Mouse (Mus musculus): ENCODE measurements around the gene Gm10563. TPM values are rescaled to one million over a fixed set of nuclear protein-coding genes. Genes with fewer than 3 reads are reported as not detected.
A peak's percentile ranks its signal among the peaks of the same experiment; 100 is the strongest.

Gm10563 gene
- polyA plus RNA-seq, 1 experiment, result not detected

DNA sequence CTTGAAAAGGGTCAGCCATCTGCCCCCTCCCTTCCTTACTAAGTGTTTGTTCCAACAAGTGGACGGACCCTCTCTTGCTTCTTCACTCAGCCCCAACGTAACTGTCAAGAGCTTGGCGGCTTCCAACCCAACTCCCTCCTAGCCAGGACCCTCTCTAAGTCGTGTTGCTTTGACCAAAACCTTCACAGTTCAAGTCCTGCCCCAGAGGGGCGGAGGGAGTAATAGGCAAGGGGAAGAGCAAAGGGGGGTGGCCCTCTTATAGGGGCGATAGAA lies 8.9 kb upstream of the Gm10563 start:
- H3K4me2 ChIP-seq (ENCODE audit: low read depth), result peak overlapping the region; percentile 62
- TF ChIP-seq POLR2A (IDR thresholded peaks at IDR 0.05; ENCODE audit: insufficient read length, low read depth), result no peak
- no peak for TF ChIP-seq CEBPB (IDR thresholded peaks at IDR 0.05; ENCODE audit: insufficient read depth, poor library complexity, severe bottlenecking)
- no peak for TF ChIP-seq MAX (IDR thresholded peaks at IDR 0.05; ENCODE audit: low read depth)
- TF ChIP-seq USF1 (IDR thresholded peaks at IDR 0.05; ENCODE audit: low read depth), result no peak
- H3K79me2 ChIP-seq (ENCODE audit: control insufficient read depth, insufficient read depth), result no peaks in the 10 kb centered on the region
- peaks cover 12% of the 10 kb centered on the region for H3K36me3 ChIP-seq (ENCODE audit: control insufficient read depth, insufficient read depth)
- H3ac ChIP-seq (ENCODE audit: control insufficient read depth, insufficient read length), result no peak overlapping the region
- H3K4me3 ChIP-seq, result no peak overlapping the region
- no peaks in the 10 kb centered on the region for H3K27me3 ChIP-seq (ENCODE audit: control insufficient read depth, insufficient read depth, insufficient read length)

DNA sequence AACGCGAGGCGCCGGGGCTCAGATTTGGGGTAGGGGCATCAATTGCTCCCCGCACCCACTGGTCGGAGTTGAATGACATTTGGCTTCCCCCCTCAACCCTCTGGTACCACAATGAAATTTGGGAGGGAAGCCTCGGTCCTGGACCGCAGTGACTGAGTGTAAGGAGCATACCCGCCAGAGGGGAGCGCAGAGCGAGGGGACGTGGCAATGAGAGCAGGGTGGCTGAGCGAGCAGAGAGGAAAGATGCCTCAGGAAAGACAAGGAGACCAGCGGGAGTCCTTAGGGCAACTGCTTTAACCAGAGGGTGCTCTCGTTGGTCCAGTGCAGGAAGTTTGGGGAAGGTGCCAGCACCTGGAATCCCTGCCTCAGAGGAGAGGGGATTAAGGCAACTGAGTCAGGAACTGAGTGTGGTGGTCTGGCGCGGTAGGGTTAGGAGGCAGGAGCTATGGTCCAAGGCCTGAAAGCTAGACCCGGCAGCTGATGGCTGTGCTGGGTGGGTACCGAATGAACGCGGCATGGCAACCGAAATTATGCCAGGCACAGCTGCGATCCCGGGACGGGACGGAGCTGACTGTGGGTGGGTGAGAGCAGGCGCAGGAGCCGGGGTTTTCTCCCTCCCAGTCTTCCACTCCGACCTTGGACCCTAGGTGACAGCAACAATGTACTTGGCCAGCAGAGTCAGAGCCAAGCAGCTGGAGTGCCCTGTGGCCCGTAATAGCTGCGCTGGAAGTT lies 8.4 kb upstream of the Gm10563 start:
- no peak overlapping the region for H3ac ChIP-seq (ENCODE audit: control insufficient read depth, insufficient read length)
- TF ChIP-seq POLR2A (IDR thresholded peaks at IDR 0.05; ENCODE audit: insufficient read length, low read depth) (peak; percentile 0), SRF (IDR thresholded peaks at IDR 0.05; ENCODE audit: control insufficient read depth, insufficient read length, low read depth) (no peak), MYOG (IDR thresholded peaks at IDR 0.05; ENCODE audit: control insufficient read depth in 1 of 3, insufficient read depth in 1 of 3, insufficient read length in 2 of 3, low read depth in 2 of 3) (peak in 1 of 3 experiments; percentile 65), E2F4 (IDR thresholded peaks at IDR 0.05; ENCODE audit: insufficient read depth) (no peak), MYOD1 (IDR thresholded peaks at IDR 0.05; ENCODE audit: control insufficient read depth in 1 of 3, insufficient read length in 2 of 3, low read depth in 2 of 3) (peak in 1 of 3 experiments; percentile 42), POLR2AphosphoS2 (IDR thresholded peaks at IDR 0.05; ENCODE audit: insufficient read length, low read depth) (peak; percentile 91), TCF12 (IDR thresholded peaks at IDR 0.05; ENCODE audit: insufficient read depth, poor library complexity, severe bottlenecking) (no peak), TCF3 (IDR thresholded peaks at IDR 0.05; ENCODE audit: insufficient read length, low read depth) (no peak)
- H3K79me2 ChIP-seq (ENCODE audit: control insufficient read depth, insufficient read depth), result no peaks in the 10 kb centered on the region
- H3K36me3 ChIP-seq (ENCODE audit: control insufficient read depth, insufficient read depth), result peaks cover 12% of the 10 kb centered on the region
- H3K4me3 ChIP-seq, result no peak overlapping the region
- peak overlapping the region; percentile 62 for H3K4me2 ChIP-seq (ENCODE audit: low read depth)
- H3K27me3 ChIP-seq (ENCODE audit: control insufficient read depth, insufficient read depth, insufficient read length), result no peaks in the 10 kb centered on the region

DNA sequence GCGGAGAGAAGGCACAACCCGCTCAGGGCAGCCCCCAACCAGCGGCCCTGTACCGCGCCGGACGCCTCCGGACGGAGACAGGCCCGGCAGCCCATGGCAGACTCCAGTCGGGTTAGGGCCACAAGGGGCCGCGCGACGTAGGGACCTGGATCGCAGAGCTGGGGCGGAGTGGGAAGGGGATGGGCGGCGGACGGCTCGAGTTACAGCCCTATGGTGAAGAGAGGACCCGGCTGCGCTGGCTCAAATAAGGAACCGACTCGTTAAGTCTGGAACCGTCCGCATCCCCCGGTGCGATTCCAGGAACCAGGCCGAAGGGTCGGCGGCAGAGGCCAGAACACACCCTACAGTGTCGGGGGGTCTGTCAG lies 7.9 kb upstream of the Gm10563 start, which contains the start of gene Mmp23:
Gene Mmp23, minus strand, starts transcription at position 299 of the 365 bp plus-strand sequence.
- TF ChIP-seq TCF12 (IDR thresholded peaks at IDR 0.05; ENCODE audit: insufficient read depth, poor library complexity, severe bottlenecking) (no peak), E2F4 (IDR thresholded peaks at IDR 0.05; ENCODE audit: insufficient read depth) (no peak), POLR2AphosphoS2 (IDR thresholded peaks at IDR 0.05; ENCODE audit: insufficient read length, low read depth) (peak; percentile 26), POLR2A (IDR thresholded peaks at IDR 0.05; ENCODE audit: insufficient read length, low read depth) (no peak)
- peak within 1 kb of the TSS; percentile 62 for H3K4me2 ChIP-seq (ENCODE audit: low read depth)
- no peaks in the 10 kb centered on the region for H3K27me3 ChIP-seq (ENCODE audit: control insufficient read depth, insufficient read depth, insufficient read length)
- H3K79me2 ChIP-seq (ENCODE audit: control insufficient read depth, insufficient read depth), result no peaks in the 10 kb centered on the region
- no peak within 1 kb of the TSS for H3K4me3 ChIP-seq
- H3K36me3 ChIP-seq (ENCODE audit: control insufficient read depth, insufficient read depth), result peaks cover 12% of the 10 kb centered on the region
- H3ac ChIP-seq (ENCODE audit: control insufficient read depth, insufficient read length), result no peak within 1 kb of the TSS

DNA sequence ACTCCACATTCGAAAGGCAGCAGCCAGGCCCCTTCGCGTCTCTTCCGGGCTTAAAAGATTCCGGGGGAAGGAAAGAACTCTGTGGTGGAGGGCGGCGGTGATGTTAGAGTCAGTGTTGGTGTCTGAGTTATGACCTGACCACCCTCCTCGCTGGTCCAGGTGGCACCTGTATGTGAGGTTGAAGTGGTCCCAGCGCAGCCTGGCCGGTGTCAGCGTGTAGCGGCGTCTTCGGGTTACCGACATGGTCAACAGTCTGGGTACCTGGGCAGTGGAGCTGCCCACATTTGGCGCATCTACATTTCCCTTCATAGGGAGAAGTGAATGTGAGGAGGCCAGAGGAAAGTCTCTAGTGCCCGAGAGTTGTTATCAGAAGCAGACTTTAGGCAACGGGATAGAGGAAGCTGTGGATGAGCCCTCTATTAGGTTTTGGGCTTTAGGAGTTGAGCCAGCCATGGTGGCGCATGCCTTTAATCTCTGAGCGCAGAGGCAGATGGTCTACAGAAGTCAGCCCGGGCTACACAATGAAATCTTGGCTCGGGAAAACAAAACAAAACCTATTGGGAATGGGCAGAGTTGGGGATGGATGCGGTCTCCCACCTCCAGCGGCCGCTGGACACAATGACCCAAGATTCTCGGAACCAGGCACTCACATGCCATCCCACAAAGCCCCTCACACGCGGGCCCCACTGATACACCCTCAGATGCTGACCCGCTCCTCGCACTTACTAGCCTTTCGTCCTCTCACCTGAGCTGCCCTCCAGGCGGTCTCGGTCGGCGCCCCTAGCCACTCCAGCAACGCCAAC lies 7.3 kb upstream of the Gm10563 start:
- Histone ChIP-seq H3K36me3 (ENCODE audit: control insufficient read depth, insufficient read depth) (peaks cover 16% of the 10 kb centered on the region), H3K4me2 (ENCODE audit: low read depth) (no peak overlapping the region), H3K27me3 (ENCODE audit: control insufficient read depth, insufficient read depth, insufficient read length) (no peaks in the 10 kb centered on the region), H3K4me3 (no peak overlapping the region), H3ac (ENCODE audit: control insufficient read depth, insufficient read length) (no peak overlapping the region), H3K79me2 (ENCODE audit: control insufficient read depth, insufficient read depth) (no peaks in the 10 kb centered on the region)
- TF ChIP-seq POLR2A (IDR thresholded peaks at IDR 0.05; ENCODE audit: insufficient read length, low read depth) (no peak), TCF12 (IDR thresholded peaks at IDR 0.05; ENCODE audit: insufficient read depth, poor library complexity, severe bottlenecking) (no peak), USF1 (IDR thresholded peaks at IDR 0.05; ENCODE audit: low read depth) (no peak), MYOG (IDR thresholded peaks at IDR 0.05; ENCODE audit: control insufficient read depth in 1 of 3, insufficient read depth in 1 of 3, insufficient read length in 2 of 3, low read depth in 2 of 3) (no peak), REST (IDR thresholded peaks at IDR 0.05; ENCODE audit: insufficient read depth, insufficient read length) (no peak), MAX (IDR thresholded peaks at IDR 0.05; ENCODE audit: low read depth) (no peak), MYOD1 (IDR thresholded peaks at IDR 0.05; ENCODE audit: control insufficient read depth in 1 of 3, insufficient read length in 2 of 3, low read depth in 2 of 3) (no peak), E2F4 (IDR thresholded peaks at IDR 0.05; ENCODE audit: insufficient read depth) (no peak)

DNA sequence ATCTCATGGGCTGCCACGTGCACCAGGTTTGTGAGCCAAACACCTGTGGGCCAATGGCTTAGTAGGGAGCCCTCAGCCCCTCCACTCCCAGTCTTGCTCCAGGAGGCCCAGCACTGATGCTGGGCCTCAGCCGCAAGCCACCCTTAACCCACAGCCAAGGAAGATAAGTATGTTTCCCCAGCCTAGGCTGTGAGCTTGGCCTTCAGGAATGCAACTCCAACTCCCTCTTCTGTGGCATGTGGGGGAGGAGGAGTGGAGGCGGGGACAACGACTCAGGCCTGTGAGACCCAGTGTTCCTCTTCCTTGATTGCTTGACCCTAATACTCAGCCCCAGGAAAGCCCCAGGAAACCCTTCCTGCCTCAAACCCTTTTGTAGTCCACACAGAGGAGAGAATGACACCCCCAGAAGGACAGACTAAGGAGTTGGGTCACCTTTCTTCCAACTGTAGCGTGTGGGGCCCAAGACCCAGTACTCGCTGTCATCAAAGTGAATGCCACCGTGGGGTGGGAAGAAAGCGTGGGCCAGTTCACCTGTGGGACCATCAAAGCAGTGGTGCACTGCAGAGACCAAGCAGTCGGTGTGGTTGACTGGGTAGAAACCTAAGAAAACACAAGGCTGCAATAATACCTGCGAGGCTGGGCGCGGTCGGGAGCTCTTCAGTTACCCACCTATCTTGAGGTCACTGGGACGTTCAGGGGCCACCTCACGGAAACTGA lies 6.5 kb upstream of the Gm10563 start:
- Histone ChIP-seq H3ac (ENCODE audit: control insufficient read depth, insufficient read length) (no peak overlapping the region), H3K4me3 (no peak overlapping the region), H3K36me3 (ENCODE audit: control insufficient read depth, insufficient read depth) (peaks cover 21% of the 10 kb centered on the region), H3K27me3 (ENCODE audit: control insufficient read depth, insufficient read depth, insufficient read length) (no peaks in the 10 kb centered on the region), H3K4me2 (ENCODE audit: low read depth) (no peak overlapping the region), H3K79me2 (ENCODE audit: control insufficient read depth, insufficient read depth) (no peaks in the 10 kb centered on the region)
- TF ChIP-seq MYOG (IDR thresholded peaks at IDR 0.05; ENCODE audit: control insufficient read depth in 1 of 3, insufficient read depth in 1 of 3, insufficient read length in 2 of 3, low read depth in 2 of 3), result no peak
- no peak for TF ChIP-seq MAX (IDR thresholded peaks at IDR 0.05; ENCODE audit: low read depth)
- no peak for TF ChIP-seq POLR2AphosphoS2 (IDR thresholded peaks at IDR 0.05; ENCODE audit: insufficient read length, low read depth)
- TF ChIP-seq CEBPB (IDR thresholded peaks at IDR 0.05; ENCODE audit: insufficient read depth, poor library complexity, severe bottlenecking), result no peak
- no peak for TF ChIP-seq SRF (IDR thresholded peaks at IDR 0.05; ENCODE audit: control insufficient read depth, insufficient read length, low read depth)
- no peak for TF ChIP-seq REST (IDR thresholded peaks at IDR 0.05; ENCODE audit: insufficient read depth, insufficient read length)
- no peak for TF ChIP-seq TCF12 (IDR thresholded peaks at IDR 0.05; ENCODE audit: insufficient read depth, poor library complexity, severe bottlenecking)
- no peak for TF ChIP-seq E2F4 (IDR thresholded peaks at IDR 0.05; ENCODE audit: insufficient read depth)
- TF ChIP-seq MYOD1 (IDR thresholded peaks at IDR 0.05; ENCODE audit: control insufficient read depth in 1 of 3, insufficient read length in 2 of 3, low read depth in 2 of 3), result no peak
- no peak for TF ChIP-seq POLR2A (IDR thresholded peaks at IDR 0.05; ENCODE audit: insufficient read length, low read depth)
- TF ChIP-seq USF1 (IDR thresholded peaks at IDR 0.05; ENCODE audit: low read depth), result no peak
- no peak for TF ChIP-seq TCF3 (IDR thresholded peaks at IDR 0.05; ENCODE audit: insufficient read length, low read depth)
